Mouse (Mus musculus) adipocyte (in vitro differentiated cells): Measurements from ENCODE around the gene Gda.

ENCODE experiments used
- DNase-seq: peaks from one replicate; pipeline ENCODE4 v3.0.0-alpha.2; 2016; ENCODE audit warnings: low spot score

Gda gene

DNA sequence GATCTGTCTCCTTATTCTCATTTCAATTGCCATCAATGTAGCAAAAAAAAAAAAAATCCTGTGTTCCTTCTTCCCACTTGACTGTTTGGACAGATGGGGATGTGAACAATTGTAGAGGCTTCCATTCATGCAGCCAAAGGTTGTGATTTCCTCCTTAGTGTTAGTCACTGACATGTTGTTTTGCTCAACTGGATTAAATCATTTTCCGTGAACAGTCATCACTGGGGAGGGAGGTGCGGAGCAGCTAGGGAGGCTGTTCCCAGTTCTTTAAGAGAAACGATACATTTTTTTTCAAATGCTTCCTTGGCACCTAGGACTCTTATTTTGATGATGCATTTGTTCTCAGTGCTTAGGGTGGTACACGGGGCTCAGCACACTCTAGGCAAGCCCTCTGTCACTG lies 15.8 kb downstream of the Gda start:
- no peak for DNase-seq

DNA sequence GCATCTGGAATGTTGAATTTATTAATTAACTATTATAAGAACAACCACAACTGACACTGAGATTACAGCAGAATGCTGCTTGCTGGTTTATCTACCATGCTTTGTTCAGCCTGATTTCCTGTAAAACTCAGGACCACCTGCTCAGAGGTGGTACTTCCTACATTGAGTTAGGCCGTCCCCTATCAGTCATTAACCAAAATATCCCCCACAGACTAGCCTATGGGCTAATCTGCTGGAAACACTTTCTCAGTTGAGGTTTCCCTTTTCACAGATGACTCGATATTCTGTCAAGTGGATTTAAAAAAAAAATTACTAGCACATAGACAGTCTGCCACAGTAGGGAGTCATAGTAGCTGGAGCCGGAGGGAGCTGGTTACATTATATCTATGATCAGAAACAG lies 31.5 kb downstream of the Gda start:
- DNase-seq, result no peak

- DNase-seq, result peak; percentile 14
Measured at GRCm38 (mm10) chr19:21440841-21441240, 32.4 kb downstream of the Gda start.

- peak; percentile 68 for DNase-seq
Measured at GRCm38 (mm10) chr19:21439141-21439737, 34.0 kb downstream of the Gda start.

- DNase-seq, result no peak
Measured at GRCm38 (mm10) chr19:21436566-21436965, 36.7 kb downstream of the Gda start.

GRCm38 (mm10) chr19:21433348-21433747 lies 39.9 kb downstream of the Gda start:
- no peak for DNase-seq

DNA sequence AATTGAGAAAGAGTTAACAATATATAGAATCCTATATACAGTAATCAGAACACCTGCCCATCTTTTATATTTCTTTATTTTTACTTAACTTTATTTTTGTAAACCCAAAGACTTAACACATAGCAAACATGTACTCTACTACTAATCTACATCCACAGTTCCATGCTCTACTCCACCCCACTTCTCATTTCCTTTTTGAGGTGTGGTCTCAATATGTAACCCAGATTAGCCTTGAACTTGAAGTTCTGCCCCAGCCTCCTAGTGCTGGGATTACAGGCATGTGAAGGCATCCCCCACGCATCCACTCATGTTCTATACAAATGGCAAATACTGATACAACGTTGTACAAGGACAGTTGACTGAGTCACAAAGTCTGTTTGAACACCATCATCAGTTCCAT lies 40.4 kb downstream of the Gda start:
- no peak for DNase-seq

DNA sequence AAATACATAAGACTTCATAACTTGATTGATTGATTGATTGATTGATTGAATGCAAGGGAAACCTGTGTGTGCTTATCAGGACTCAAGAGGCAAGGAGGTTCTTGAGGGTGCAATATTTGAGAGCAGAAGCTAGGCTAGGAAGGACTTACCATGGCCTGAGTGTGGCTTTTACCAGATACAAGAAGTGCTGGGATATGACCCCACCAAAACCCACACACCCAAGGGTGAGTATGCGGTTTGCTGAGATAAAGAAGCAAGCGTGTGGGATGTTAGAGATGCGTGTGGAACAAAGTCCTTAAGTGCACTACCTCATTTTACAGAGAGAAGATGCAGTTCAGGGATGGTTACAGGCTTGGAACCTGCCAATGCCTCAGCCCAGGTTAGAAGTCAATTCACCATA lies 41.0 kb downstream of the Gda start:
- DNase-seq, result no peak

DNA sequence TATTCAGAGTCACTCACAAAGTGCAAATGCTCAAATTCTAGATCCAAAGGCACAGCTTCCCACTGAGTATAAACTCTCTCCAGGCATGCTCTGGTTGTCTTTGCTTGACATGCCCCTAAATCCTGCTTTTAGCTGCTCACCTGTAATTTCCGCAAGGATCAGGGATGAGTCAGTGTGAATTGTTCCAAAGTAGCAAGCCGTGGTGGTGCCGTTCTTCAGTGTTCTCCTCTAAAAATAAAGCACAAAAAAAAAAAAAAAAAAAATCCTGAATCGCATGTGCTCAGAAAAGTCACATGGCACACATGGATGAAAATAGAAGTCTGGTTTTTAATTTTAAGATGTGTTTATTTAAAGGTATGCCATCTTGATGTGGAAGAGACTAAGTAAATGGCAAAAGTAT lies 47.9 kb downstream of the Gda start:
- DNase-seq, result no peak

DNA sequence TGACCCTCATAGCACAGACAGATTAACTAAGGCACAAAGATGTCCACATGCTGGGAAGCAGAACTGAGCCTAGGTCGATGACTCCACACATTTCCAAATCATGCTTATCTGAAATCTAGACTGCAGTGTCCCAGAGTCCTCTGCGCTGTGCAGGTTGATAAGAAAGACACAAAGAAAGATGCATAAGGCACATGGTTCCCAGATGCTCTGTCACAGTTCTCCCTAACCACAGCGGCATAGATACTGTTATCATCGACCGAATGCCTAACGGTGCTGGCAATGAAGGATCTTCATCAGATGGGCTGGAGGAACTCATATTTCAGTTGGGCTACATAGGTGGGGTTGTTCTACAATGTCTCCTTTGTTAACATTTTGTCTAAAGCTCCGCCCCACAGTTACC lies 49.5 kb downstream of the Gda start:
- DNase-seq, result no peak

- no peak for DNase-seq
Measured at GRCm38 (mm10) chr19:21418418-21418817, 54.8 kb downstream of the Gda start.

GRCm38 (mm10) chr19:21415377-21415776 lies 57.9 kb downstream of the Gda start:
- no peak for DNase-seq

DNA sequence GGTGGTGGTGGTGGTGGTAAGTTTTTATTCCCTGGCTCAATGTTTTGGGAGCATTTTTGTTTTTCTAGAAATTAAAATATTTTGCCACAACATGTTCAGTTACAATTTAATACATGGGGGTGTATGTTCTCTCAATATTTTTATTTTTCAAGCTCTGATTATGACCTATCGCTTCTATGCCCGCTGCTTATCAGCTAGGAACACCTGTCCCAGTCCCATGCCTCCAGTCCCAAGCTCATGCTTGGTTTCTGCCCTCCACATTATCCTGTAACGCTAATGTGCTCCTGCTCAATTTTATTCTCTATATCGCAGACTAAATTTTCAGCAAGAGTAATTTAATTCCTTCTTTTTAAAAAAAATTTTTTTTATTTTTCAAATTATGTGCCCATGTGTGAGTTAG lies 64.1 kb downstream of the Gda start:
- no peak for DNase-seq

- no peak for DNase-seq
Measured at GRCm38 (mm10) chr19:21407363-21407762, 65.9 kb downstream of the Gda start.

DNA sequence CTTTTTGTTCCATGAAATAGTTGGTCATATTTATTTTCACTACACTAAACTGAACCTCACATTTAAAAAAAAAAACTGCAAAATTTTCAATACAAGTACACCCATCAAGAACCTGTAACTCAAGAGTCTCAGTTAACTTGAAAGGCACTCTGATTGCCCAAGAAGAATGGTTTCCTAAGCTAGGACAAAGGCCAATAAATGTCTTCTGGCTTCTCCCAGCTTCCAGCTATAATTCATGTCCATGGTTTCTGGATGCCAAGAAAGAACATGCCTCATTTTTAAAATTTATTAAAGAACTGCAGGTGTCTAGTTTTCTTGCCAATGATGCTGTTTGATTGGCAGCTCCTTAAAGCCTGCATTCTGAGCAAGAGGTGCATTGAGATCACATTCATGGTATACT lies 75.3 kb downstream of the Gda start:
- DNase-seq, result peak; percentile 66

DNA sequence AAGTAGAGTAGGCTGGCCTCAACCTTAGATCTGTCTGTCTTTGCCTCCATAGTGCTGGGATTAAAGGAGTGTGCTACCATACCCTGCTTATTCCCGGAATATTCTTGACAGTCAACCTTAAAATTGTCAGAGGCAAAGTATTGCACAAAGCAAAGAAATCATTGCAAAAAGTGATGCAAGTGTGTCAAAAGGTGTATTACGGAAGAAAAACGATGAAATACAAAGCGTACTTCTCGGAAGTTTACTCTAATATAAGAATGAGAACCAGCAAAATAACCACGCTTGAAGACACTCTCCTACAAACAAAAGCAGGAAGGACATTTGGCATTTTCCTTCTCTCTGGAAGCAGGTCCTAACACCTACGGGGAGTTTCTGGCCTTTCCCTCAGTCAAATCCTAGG lies 76.9 kb downstream of the Gda start:
- DNase-seq, result no peak

DNA sequence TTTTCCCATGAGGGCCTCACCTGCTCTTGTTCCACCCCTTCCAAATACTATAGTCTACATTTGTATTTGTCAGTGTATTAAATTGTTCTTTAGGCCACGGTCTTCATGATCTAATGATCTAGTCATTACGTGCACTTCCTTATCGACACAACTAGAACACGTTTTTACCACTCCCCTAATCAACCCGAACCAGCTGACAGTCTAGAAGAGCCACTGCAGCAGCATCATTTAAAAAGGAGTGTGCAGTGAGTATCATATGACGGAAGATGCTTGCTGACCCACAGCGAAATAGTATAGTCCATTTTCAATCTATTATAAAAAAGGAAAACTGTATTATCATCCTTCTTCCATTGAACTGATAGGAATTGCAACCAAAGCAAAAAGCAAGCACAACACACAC lies 82.3 kb downstream of the Gda start:
- no peak for DNase-seq

DNA sequence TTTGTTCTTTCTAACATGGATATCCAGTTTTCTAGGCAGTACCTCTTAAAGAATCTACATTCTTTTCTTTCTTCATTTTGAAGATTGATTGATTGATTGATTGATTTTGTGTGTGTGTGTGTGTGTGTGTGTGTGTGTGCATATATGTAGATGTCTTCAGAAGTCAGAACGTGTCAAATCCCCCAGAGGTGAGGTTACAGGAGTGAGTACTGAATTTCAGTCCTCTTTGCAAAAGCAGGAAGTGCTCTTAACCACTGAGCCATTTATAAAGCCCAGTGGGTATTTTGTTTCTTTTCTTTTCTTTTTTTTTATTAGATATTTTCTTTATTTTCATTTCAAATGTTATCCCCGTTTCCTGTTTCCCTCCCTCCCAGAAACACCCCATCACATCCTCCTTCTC lies 86.4 kb downstream of the Gda start:
- no peak for DNase-seq

GRCm38 (mm10) chr19:21384231-21384630 lies 89.0 kb downstream of the Gda start:
- DNase-seq, result no peak

GRCm38 (mm10) chr19:21383491-21384226 lies 89.6 kb downstream of the Gda start:
- DNase-seq, result no peak

GRCm38 (mm10) chr19:21381696-21382095 lies 91.5 kb downstream of the Gda start:
- no peak for DNase-seq

DNA sequence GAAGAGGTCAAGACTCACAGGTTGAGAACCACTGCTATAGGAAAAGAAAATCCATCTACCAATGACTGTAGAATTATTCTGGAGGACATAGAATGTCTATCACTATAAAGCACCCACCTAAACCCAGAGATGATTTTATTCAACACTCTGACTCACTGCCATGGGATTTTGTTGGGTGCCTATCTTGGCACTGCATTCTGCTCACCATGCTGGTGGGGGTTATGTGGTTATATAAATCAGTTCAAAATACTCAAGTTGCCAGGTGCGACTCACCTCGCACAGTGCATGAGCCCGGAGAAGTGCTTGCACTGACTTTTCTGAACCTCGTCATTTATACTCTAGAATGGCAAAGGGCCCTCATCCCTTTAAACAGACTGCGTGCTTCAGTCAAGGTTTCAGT lies 94.0 kb downstream of the Gda start:
- DNase-seq, result no peak

GRCm38 (mm10) chr19:21376445-21377218 lies 96.6 kb downstream of the Gda start:
- DNase-seq, result peak; percentile 54
